Mouse (Mus musculus) embryo, embryonic 11 days (tissue): ENCODE results near the gene Plekhf1.

Experiments used
- DNase-seq: peaks from one replicate; pipeline ENCODE4 v3.0.0-alpha.2; 2015

Plekhf1 gene

DNA sequence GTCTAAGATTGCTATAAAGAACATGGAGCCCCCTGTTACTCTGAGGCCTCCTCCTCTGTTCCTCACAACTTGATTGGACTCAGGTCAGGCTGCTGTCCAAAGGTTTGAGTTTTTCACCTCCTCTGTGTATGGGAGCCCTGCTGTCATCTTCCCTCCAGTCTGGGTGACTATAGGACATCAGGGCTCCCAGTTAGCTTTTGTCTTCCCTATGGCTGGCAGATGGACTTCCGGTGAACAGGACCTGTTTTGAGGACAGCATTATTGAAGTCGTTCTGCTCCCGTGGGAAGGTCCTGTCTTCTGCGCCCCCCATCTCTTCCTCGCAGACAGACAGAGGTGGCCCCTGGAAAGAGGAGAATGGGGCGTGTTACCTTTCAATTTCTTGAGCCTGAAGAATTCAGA, 43.0 kb downstream of the Plekhf1 start:
- DNase-seq: no peak

DNA sequence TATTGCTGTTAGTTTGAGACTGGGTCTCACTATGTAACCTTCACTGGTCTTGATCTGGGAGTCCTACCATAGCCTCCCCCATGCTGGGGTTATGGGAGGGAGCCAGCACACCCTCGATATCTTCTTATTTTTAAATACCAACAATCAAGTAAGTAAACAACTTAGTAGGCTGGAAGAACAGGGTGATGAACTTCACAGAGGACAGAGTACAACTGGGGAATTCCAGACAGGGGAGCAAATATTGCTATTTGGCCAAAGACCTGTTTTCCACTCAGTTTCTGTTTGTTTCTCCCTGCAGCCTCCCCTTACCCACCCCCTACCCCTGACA, 43.4 kb downstream of the Plekhf1 start:
- DNase-seq: no peak

DNA sequence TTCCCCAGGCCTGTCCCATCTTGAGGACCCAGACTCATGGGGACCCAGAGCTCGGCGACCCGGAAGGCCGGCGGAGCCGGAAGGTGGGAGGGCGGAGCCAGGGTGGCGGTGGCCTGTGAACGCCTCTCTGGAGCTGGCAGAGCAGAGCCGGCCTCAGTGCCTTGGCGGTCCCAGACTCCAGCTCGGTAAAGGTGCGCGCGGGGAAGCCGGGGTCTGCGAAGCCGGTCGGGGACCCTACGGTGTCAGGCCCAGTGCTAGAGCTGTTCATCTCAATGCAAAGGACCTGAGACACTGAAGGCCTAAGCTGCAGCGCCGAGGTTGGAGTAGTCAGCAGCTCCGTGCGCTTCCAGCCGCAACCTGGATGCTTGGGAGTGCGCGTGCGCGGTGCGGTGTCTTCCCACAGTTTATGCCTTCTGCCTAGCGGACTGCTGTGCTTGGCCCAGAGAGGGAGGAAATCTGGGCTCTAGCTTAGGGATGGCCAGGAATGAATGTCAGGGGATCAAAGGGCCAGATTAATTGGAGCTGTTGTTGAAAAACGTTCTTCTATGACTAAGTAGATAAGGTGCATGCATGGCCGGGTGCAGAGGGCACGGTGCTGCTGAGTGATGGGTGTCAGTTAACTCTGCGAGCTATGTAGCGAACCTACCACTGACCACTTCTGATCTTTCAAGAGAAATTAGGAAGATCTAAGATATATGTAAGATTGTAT, 44.0 kb downstream of the Plekhf1 start:
- peak; percentile 92 for DNase-seq

DNA sequence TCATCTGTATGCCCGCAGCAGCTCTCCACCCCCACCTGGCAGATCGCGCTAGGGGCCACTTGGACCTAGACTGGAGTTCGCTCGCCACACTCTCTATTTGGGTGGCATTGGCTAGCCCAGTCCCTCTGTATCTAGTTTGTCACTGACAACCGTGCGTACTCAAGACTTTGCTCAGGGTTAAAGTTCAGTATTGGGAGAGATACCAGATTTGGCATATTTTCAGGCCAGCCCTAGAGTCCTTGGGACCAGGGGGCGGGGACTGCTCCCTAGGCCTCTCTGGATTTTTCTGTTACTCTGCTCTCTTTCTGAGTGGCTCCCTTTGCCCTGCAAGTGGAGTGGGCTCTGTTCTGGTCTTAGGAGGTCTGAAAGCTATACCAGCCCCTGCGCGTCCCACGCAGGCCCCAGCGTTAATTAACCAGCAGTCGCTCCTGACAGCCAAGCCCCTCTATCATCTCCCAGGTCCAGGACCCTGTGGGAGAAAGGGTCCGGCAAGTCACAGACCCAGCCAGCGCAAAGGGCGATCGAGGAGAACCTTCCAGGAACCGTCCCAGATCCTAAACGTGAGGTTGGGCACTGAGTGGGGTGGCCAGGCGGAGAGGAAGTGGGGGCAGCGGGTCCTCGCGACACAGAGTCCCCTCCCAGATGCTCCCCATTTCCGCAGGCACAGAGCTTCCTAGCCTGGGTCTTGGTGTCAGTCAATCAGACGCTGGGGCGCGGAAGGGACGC, 44.7 kb downstream of the Plekhf1 start, which contains the start of gene 1600014C10Rik:
TSS of gene 1600014C10Rik (plus strand) at position 256 of the 726 bp plus-strand sequence.
- DNase-seq: peak; percentile 52

DNA sequence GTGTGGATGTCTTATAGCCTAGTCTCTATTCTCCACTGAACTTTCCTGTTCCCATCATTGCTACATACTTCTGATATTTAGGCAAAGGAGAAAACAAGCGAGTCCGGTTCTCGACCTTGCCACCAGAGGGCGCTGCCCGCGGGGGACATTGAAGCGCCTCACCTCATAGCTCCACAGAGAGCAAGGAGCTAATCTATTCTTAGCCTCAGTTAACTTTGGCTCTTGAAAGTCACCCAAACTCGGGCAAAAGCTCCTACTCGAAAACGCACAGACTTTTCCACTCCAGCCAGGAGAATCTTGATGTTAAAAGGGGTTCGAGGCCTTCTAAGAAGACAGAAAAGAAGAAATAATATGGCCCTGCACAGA, 45.2 kb downstream of the Plekhf1 start:
- peak; percentile 89 for DNase-seq

DNA sequence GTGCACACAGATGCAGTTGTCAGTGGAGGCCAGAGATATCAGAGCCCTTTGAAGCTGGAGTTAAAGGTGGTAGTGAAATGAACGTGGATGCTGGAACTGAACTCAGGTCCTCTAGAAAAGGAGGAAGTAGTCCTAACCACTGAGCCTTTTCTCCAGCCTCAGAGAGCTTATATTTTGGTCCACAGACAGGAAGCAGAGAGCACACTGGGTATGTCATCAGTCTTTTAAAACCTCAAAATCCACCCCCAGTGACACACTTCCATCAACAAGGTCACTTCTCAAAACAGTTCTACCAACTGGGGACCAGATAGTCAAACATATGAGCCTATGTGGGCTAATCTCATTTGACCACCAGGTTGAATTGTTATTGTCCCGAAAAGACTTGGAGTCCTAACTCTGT, 46.5 kb downstream of the Plekhf1 start:
- no peak for DNase-seq

DNA sequence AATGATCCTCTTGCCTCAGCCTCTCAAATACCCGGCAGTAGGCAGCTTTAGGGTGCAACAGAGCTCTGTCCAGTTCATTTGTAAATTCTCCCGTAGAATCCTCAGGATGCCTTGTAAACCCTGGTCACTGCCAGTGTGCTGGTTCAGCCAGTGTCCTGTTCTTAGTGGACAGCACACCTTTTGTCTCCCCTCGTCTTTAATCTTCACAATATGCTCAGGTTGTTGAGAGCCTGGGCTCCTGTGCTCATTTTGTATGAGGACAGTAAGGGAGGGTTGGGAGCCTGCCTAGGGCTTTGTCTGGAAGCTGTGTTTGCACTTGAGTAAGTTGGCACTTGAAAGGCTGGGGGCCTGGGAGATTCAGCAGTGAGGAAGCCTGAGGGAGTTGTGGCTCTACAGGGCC, 47.9 kb downstream of the Plekhf1 start:
- no peak for DNase-seq

DNA sequence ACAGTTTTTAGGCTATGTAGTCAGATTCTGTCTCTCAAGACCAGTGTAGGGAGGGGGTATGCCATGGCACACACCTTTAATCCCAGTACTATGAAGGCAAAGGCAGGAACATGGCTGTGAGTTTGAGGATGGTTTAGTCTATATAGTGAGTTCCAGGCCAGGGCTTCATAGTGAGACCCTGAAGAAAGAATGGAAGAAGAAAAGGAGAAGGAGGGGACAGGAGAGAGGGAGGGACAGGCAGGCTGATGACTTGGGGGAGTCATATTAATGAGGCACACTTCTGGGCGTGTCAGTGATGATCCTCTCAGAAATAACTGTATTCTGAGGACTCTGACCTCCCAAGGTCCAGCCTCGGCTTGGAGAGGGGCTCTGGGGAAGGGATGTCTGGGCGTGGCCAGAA, 51.8 kb downstream of the Plekhf1 start:
- no peak for DNase-seq

DNA sequence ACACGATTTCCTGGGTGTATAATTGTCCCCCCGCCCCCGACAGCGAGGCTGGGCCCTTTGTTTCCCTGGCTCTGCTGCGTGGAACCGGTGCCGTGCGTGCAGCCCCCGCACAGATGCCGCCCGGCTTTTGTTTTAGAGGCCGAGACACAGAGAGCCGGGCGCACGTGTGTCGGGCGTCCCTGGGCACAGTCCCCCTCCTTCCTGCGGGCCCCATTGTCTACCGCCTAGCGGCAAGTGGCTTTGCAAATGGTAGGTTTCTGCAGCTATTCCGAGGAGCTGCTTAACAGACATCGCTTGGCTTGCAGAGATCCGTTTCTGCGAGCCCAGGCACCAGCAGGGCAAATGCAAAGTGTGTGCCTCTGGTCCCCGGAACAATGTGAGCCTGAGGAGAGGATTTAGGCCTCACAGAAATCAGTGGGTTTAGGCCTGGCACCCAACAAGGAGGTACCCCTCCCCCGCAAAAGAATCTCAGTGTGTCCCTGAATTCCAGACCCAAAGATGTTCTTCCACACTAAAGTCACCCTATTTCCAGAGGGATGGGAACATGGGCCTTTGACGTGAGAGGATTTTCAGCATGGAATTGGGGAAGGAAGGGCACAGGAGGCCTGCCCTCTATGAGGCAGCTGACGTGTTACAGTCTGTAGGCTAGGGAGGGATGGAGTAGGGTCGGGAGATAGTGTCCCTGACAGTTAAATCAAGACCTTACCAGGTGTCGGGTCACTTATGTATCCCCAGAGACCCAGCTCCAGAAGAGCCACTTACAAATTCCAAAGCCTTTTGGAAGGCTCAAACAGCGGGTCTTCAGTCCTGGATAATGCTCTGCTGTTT, 53.3 kb downstream of the Plekhf1 start:
- peak; percentile 76 for DNase-seq

DNA sequence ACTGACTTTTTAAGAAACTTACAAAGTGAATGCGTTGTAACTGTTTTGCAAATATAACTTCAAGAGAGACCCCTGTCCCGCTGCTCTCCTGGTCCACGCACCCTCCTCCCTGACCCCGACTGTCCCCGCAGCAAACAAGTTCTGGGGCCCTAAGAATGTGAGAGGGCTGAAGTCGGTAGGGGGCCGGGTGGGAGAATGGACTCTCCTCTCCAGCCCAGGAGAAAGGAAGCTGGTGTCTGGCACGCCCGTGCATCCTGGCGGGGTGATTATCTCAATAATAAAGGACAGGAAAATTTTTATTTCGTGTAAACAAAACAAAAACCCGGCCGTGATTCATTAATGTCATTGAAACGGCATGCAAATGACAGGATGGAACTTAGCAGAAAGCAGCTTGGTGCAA, 53.9 kb downstream of the Plekhf1 start:
- peak; percentile 41 for DNase-seq

DNA sequence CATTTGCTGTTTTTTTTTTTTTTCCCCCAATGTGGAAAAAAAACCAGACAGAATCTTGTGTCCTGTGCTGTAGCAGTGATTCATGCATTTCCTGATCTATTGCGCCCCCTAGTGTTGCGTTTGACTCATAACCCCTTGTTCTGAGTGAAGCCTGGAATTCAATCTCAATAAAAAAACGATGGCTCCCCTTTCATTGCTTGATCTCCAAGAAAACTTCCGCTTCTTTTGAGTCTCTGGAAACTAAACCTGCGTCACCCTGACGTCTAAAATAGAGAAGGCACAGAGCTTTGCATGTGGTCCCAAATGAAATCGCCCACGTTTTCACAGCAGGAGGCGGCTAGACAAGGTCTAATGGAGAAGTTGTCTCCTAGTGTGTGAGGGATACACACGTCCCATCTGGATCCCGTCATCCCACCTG, 60.1 kb downstream of the Plekhf1 start:
- DNase-seq: peak; percentile 80
